Mouse (Mus musculus) adrenal gland, adult 18-20 months (tissue): ENCODE results near the gene Trim61. TPM values are rescaled to one million over a fixed set of nuclear protein-coding genes. Genes with fewer than 3 reads are reported as not detected.
A peak's percentile ranks its signal among the peaks of the same experiment; 100 is the strongest.
"Not testable (repeated sequence)": the region's sequence is repeated elsewhere in the genome, so short reads cannot be mapped to it uniquely, and the experiment has no call there.

ENCODE experiments used
- DNase-seq, 2 experiments: peaks; one replicate each; pipeline ENCODE4 v3.0.0; 2021 to 2022; ENCODE audit warnings: low spot score in 2 of 2
- long read RNA-seq, 2 experiments: library from polyadenylated mRNA; stranded (forward); transcript quantifications; one replicate each; pipeline ENCODE4 v2.0.0; 2021
- total RNA-seq, 2 experiments: library from RNA; stranded (reverse); gene quantifications; 1 replicate in 1 of 2; 2 replicates in 1 of 2; pipeline ENCODE4 v1.2.3; 2021

Trim61 gene
- not detected for total RNA-seq
- long read RNA-seq, experiment 1: 0 reads
- long read RNA-seq, experiment 2: 0 reads

- DNase-seq: no peak
Observed at GRCm38 (mm10) chr8:65018423-65018822, at the start of gene Trim61, which contains the start of gene Trim60. Trim61 (minus strand) TSS chr8:65018523. Trim60 (minus strand) TSS chr8:65018584.

GRCm38 (mm10) chr8:65067694-65068472, 49.6 kb upstream of the Trim61 start:
- no peak for DNase-seq

GRCm38 (mm10) chr8:65067031-65067430, 48.7 kb upstream of the Trim61 start:
- DNase-seq: no peak

GRCm38 (mm10) chr8:65065622-65066021, 47.3 kb upstream of the Trim61 start:
- DNase-seq: no peak

- DNase-seq: no peak
Observed at GRCm38 (mm10) chr8:65064071-65064470, 45.7 kb upstream of the Trim61 start.

GRCm38 (mm10) chr8:65062195-65062594, 43.9 kb upstream of the Trim61 start:
- no peak for DNase-seq

- DNase-seq: no peak
Observed at GRCm38 (mm10) chr8:65056722-65057121, 38.4 kb upstream of the Trim61 start.

GRCm38 (mm10) chr8:65053968-65054367, 35.6 kb upstream of the Trim61 start:
- DNase-seq: no peak

- no peak for DNase-seq
Observed at GRCm38 (mm10) chr8:65053554-65053953, 35.2 kb upstream of the Trim61 start.

- no peak for DNase-seq
Observed at GRCm38 (mm10) chr8:65047801-65048200, 29.5 kb upstream of the Trim61 start.

- DNase-seq: no peak
Observed at GRCm38 (mm10) chr8:65047193-65047592, 28.9 kb upstream of the Trim61 start.

- no peak for DNase-seq
Observed at GRCm38 (mm10) chr8:65046565-65046964, 28.2 kb upstream of the Trim61 start.

- DNase-seq: peak in 1 of 2 experiments; percentile 2
Observed at GRCm38 (mm10) chr8:65037117-65037533, 18.8 kb upstream of the Trim61 start, which contains the start of gene Apela. Apela (minus strand) TSS chr8:65037336.

- DNase-seq: no peak
Observed at GRCm38 (mm10) chr8:65034136-65034535, 15.8 kb upstream of the Trim61 start.

GRCm38 (mm10) chr8:65033056-65033455, 14.7 kb upstream of the Trim61 start:
- no peak for DNase-seq

- DNase-seq: no peak
Observed at GRCm38 (mm10) chr8:65032107-65032506, 13.8 kb upstream of the Trim61 start.

- no peak for DNase-seq
Observed at GRCm38 (mm10) chr8:65030735-65031485, 12.6 kb upstream of the Trim61 start.

GRCm38 (mm10) chr8:65029776-65030175, 11.5 kb upstream of the Trim61 start:
- no peak for DNase-seq

GRCm38 (mm10) chr8:65028959-65029686, 10.8 kb upstream of the Trim61 start:
- DNase-seq: no peak

GRCm38 (mm10) chr8:65022485-65022884, 4.2 kb upstream of the Trim61 start:
- peak; percentile 58 to 64 for DNase-seq

GRCm38 (mm10) chr8:65007616-65008015, 10.7 kb downstream of the Trim61 start:
- DNase-seq: not testable (repeated sequence)
